Mouse (Mus musculus): ENCODE measurements around the gene Mmachc. TPM values are rescaled to one million over a fixed set of nuclear protein-coding genes. Genes with fewer than 3 reads are reported as not detected.

Gene Mmachc
- total and polyA plus RNA-seq, 3 experiments = 16.5 to 43.5 (median 36.1) TPM

Other genes starting within 250 kb of the Mmachc start
- 10 to 100 TPM; 39.5 to 45.9 TPM for gene Mast2, start 244.2 kb downstream of the Mmachc start, total RNA-seq (2021)
- 88.7 and 94.1 TPM in 2 replicates for gene Mast2, start 244.2 kb downstream of the Mmachc start, polyA plus RNA-seq (2012; rRNA removed)
- 10 to 100 TPM in 1 of 2 experiments, 1 to 10 TPM in 1; 9.7 to 17.0 TPM for gene Ipp, start 200.9 kb downstream of the Mmachc start, total RNA-seq (2021)
- 0.48 and 0.51 TPM in 2 replicates for gene Ipp, start 200.9 kb downstream of the Mmachc start, polyA plus RNA-seq (2012; rRNA removed)
- gene Tmem69, start 152.5 kb downstream of the Mmachc start, total RNA-seq (2021) = 10 to 100 TPM; 23.5 to 24.4 TPM
- 2.0 and 2.1 TPM in 2 replicates for gene Tmem69, start 152.5 kb downstream of the Mmachc start, polyA plus RNA-seq (2012; rRNA removed)
- gene Gpbp1l1, start 150.7 kb downstream of the Mmachc start, total RNA-seq (2021) = 100 to 1,000 TPM in 1 of 2 experiments, 10 to 100 TPM in 1; 72.0 to 101 TPM
- 16.9 and 18.6 TPM in 2 replicates for gene Gpbp1l1, start 150.7 kb downstream of the Mmachc start, polyA plus RNA-seq (2012; rRNA removed)
- gene Ccdc17, start 111.8 kb downstream of the Mmachc start, total RNA-seq (2021) = 10 to 100 TPM; 12.8 to 13.2 TPM
- 9.1 and 9.8 TPM in 2 replicates for gene Ccdc17, start 111.8 kb downstream of the Mmachc start, polyA plus RNA-seq (2012; rRNA removed)
- gene Nasp, start 80.5 kb downstream of the Mmachc start, total RNA-seq (2021) = 10 to 100 TPM; 22.3 to 23.0 TPM
- gene Nasp, start 80.5 kb downstream of the Mmachc start, polyA plus RNA-seq (2012; rRNA removed) = 1.3 and 1.9 TPM in 2 replicates
- gene Akr1a1, start 56.7 kb downstream of the Mmachc start, total RNA-seq (2021) = 1,000 to 10,000 TPM in 1 of 2 experiments, 100 to 1,000 TPM in 1; 867 to 1,182 TPM
- 733 and 783 TPM in 2 replicates for gene Akr1a1, start 56.7 kb downstream of the Mmachc start, polyA plus RNA-seq (2012; rRNA removed)
- 100 to 1,000 TPM; 703 to 816 TPM for gene Prdx1, start 22.9 kb downstream of the Mmachc start, total RNA-seq (2021)
- 20.2 and 21.8 TPM in 2 replicates for gene Prdx1, start 22.9 kb downstream of the Mmachc start, polyA plus RNA-seq (2012; rRNA removed)
- gene Ccdc163, start 103 bp upstream of the Mmachc start, total RNA-seq (2021) = 10 to 100 TPM; 19.0 to 20.3 TPM
- gene Ccdc163, start 103 bp upstream of the Mmachc start, polyA plus RNA-seq (2012; rRNA removed) = 20.8 and 21.7 TPM in 2 replicates
- 1 to 10 TPM; 3.4 to 5.4 TPM for gene Tesk2, start 12.5 kb upstream of the Mmachc start, total RNA-seq (2021)
- 2.4 and 2.5 TPM in 2 replicates for gene Tesk2, start 12.5 kb upstream of the Mmachc start, polyA plus RNA-seq (2012; rRNA removed)
- 10 to 100 TPM; 13.1 to 16.1 TPM for gene Toe1, start 99.2 kb upstream of the Mmachc start, total RNA-seq (2021)
- gene Toe1, start 99.2 kb upstream of the Mmachc start, polyA plus RNA-seq (2012; rRNA removed) = 14.2 and 14.3 TPM in 2 replicates
- 1 to 10 TPM; 3.0 to 7.8 TPM for gene Mutyh, start 99.3 kb upstream of the Mmachc start, total RNA-seq (2021)
- 17.5 and 19.6 TPM in 2 replicates for gene Mutyh, start 99.3 kb upstream of the Mmachc start, polyA plus RNA-seq (2012; rRNA removed)
- 1 to 10 TPM; 2.4 to 4.2 TPM for gene Hpdl, start 113.3 kb upstream of the Mmachc start, total RNA-seq (2021)
- 7.7 and 8.9 TPM in 2 replicates for gene Hpdl, start 113.3 kb upstream of the Mmachc start, polyA plus RNA-seq (2012; rRNA removed)
- 1 to 10 TPM; 3.6 to 4.7 TPM for gene Zswim5, start 169.0 kb upstream of the Mmachc start, total RNA-seq (2021)
- gene Zswim5, start 169.0 kb upstream of the Mmachc start, polyA plus RNA-seq (2012; rRNA removed) = 1.8 and 2.4 TPM in 2 replicates